Mouse (Mus musculus): ENCODE data around the gene Oxct2b. TPM values are rescaled to one million over a fixed set of nuclear protein-coding genes. Genes with fewer than 3 reads are reported as not detected.

Gene Oxct2b
- polyA plus RNA-seq, 1 experiment from 2014 or later, result 0.13 TPM

- 90% methylated on average over 2 of the region's 2 CpGs for WGBS
Measured at GRCm38 (mm10) chr4:123121286-123121685, 5.2 kb downstream of the Oxct2b start.

GRCm38 (mm10) chr4:123126626-123127025, 10.6 kb downstream of the Oxct2b start:
- H3K9me3 ChIP-seq, result no peaks in the 10 kb centered on the region
- no peak overlapping the region for H3K4me3 ChIP-seq
- peaks cover 59% of the 10 kb centered on the region for H3K36me3 ChIP-seq
- ATAC-seq (ENCODE audit: low FRiP score, low read depth), result no peak
- H3K4me2 ChIP-seq (replicated peaks), result no peak overlapping the region
- no peaks in the 10 kb centered on the region for H3K27me3 ChIP-seq (replicated peaks)
- no peak overlapping the region for H3K9ac ChIP-seq
- 95% methylated on average over 7 of the region's 7 CpGs for WGBS
- no peak overlapping the region for H3K27ac ChIP-seq
- H3K4me1 ChIP-seq, result no peaks in the 10 kb centered on the region

More at GRCm38 (mm10) chr4:123121286-123121685, 5.2 kb downstream of the Oxct2b start:
- Histone ChIP-seq H3K27me3 (replicated peaks) (peaks cover 9% of the 10 kb centered on the region), H3K27ac (no peak overlapping the region), H3K9ac (no peak overlapping the region), H3K9me3 (no peaks in the 10 kb centered on the region), H3K4me3 (no peak overlapping the region), H3K36me3 (peaks cover 12% of the 10 kb centered on the region), H3K4me2 (replicated peaks) (no peak overlapping the region), H3K4me1 (no peaks in the 10 kb centered on the region)
- no peak for ATAC-seq (ENCODE audit: low FRiP score, low read depth)

DNA sequence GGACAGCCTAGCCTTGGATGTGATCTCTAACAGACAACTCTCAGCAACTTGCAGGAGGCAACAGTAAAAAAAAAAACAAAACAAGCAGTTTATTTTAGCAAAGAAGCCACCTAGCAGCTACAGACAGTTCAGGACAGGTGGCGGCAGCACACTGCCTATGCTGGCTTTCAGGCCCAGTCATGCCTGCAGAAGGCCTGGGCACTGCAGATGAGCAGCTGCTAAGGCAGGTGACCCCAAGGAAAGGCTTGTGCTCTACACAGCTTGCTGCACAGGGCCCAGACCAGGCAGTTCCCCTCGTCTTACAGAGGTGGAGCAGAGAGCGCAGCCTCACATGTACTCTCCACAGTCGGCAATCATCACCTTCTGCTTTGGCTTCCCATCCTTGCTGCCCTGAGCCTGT, 11.0 kb downstream of the Oxct2b start:
- WGBS, result 93% methylated on average over 4 of the region's 4 CpGs
- Histone ChIP-seq H3K27me3 (replicated peaks) (no peaks in the 10 kb centered on the region), H3K36me3 (peaks cover 64% of the 10 kb centered on the region)

DNA sequence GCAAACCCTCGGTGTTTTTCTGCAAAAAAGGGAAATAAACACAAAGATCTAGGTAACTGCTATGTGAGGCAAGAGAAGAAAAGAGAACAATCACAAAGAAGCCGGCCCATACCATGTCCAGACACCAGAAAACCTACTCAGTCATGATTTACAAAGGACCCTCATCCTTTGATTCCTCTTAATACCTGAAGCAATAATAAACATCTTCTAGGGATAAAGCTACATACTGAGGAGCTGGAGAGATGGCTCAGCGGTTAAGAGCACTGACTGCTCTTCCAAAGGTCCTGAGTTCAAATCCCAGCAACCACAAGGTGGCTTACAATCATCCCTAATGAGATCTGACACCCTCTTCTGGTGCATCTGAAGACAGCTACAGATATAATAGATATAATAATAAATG, 21.5 kb downstream of the Oxct2b start:
- ATAC-seq (ENCODE audit: low FRiP score, low read depth), result no peak
- Histone ChIP-seq H3K9ac (no peak overlapping the region), H3K9me3 (no peaks in the 10 kb centered on the region), H3K4me1 (peaks cover 13% of the 10 kb centered on the region), H3K27ac (no peak overlapping the region), H3K27me3 (replicated peaks) (no peaks in the 10 kb centered on the region), H3K4me2 (replicated peaks) (no peak overlapping the region), H3K4me3 (no peak overlapping the region), H3K36me3 (peaks cover 37% of the 10 kb centered on the region)
- WGBS, result 89% methylated on average over 3 of the region's 3 CpGs

More for the DNA sequence above, 11.0 kb downstream of the Oxct2b start:
- Histone ChIP-seq H3K9ac (no peak overlapping the region), H3K4me2 (replicated peaks) (no peak overlapping the region), H3K4me3 (no peak overlapping the region), H3K4me1 (no peaks in the 10 kb centered on the region), H3K9me3 (no peaks in the 10 kb centered on the region), H3K27ac (no peak overlapping the region)
- ATAC-seq (ENCODE audit: low FRiP score, low read depth), result no peak

GRCm38 (mm10) chr4:123139513-123140154, 23.6 kb downstream of the Oxct2b start, which contains the start of gene Ppie:
TSS of gene Ppie (minus strand) at chr4:123139951.
- Histone ChIP-seq H3K27me3 (replicated peaks) (no peaks in the 10 kb centered on the region), H3K4me3 (peak within 1 kb of the TSS; percentile 67), H3K27ac (no peak within 1 kb of the TSS), H3K9me3 (no peaks in the 10 kb centered on the region), H3K9ac (peak within 1 kb of the TSS; percentile 62), H3K4me2 (replicated peaks) (peak within 1 kb of the TSS; percentile 91), H3K4me1 (peaks cover 13% of the 10 kb centered on the region), H3K36me3 (peaks cover 20% of the 10 kb centered on the region)
- ATAC-seq (ENCODE audit: low FRiP score, low read depth), result peak; percentile 96
- 1% methylated on average over 34 of the region's 34 CpGs for WGBS

GRCm38 (mm10) chr4:123147446-123148150, 31.5 kb downstream of the Oxct2b start:
- Histone ChIP-seq H3K4me1 (no peaks in the 10 kb centered on the region), H3K27me3 (replicated peaks) (no peaks in the 10 kb centered on the region), H3K27ac (no peak overlapping the region), H3K4me3 (no peak overlapping the region), H3K4me2 (replicated peaks) (no peak overlapping the region), H3K36me3 (no peaks in the 10 kb centered on the region), H3K9ac (no peak overlapping the region), H3K9me3 (no peaks in the 10 kb centered on the region)
- ATAC-seq (ENCODE audit: low FRiP score, low read depth), result no peak
- WGBS, result 81% methylated on average over 5 of the region's 5 CpGs

GRCm38 (mm10) chr4:123152003-123152402, 35.9 kb downstream of the Oxct2b start:
- no peaks in the 10 kb centered on the region for H3K36me3 ChIP-seq
- 75% methylated on average over 4 of the region's 4 CpGs for WGBS
- ATAC-seq (ENCODE audit: low FRiP score, low read depth), result no peak
- H3K4me2 ChIP-seq (replicated peaks), result no peak overlapping the region
- no peak overlapping the region for H3K27ac ChIP-seq
- no peaks in the 10 kb centered on the region for H3K27me3 ChIP-seq (replicated peaks)
- no peak overlapping the region for H3K4me3 ChIP-seq
- H3K9ac ChIP-seq, result no peak overlapping the region
- H3K9me3 ChIP-seq, result no peaks in the 10 kb centered on the region
- no peaks in the 10 kb centered on the region; the same call in 1 of the 2 replicates for H3K4me1 ChIP-seq

DNA sequence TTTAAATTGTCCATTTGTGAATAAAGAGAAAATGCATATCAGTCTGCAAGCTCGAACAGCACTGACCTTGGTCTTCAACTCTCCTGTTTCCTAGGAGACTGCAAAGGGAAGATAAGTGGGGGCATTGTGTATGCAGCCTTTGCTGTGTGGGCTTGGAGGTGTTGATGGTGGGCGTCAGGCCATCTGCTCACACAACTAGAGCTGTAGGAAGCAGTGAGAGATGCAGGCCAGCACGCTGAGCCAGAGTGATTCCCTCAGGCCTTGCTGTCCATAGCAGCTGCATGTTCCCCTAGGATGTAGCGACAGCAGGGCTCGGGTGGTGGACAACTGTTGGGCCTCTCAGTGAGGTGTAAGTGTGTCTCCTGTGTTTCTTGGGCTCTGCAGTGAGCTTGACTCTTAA, 36.9 kb downstream of the Oxct2b start:
- no peaks in the 10 kb centered on the region; the same call in 1 of the 2 replicates for H3K4me1 ChIP-seq
- H3K27me3 ChIP-seq (replicated peaks), result no peaks in the 10 kb centered on the region
- no peak overlapping the region for H3K9ac ChIP-seq
- no peaks in the 10 kb centered on the region for H3K9me3 ChIP-seq
- no peak overlapping the region for H3K27ac ChIP-seq
- no peaks in the 10 kb centered on the region for H3K36me3 ChIP-seq
- no peak overlapping the region for H3K4me2 ChIP-seq (replicated peaks)
- WGBS, result 51% methylated on average over 5 of the region's 5 CpGs
- ATAC-seq (ENCODE audit: low FRiP score, low read depth), result no peak
- no peak overlapping the region for H3K4me3 ChIP-seq

DNA sequence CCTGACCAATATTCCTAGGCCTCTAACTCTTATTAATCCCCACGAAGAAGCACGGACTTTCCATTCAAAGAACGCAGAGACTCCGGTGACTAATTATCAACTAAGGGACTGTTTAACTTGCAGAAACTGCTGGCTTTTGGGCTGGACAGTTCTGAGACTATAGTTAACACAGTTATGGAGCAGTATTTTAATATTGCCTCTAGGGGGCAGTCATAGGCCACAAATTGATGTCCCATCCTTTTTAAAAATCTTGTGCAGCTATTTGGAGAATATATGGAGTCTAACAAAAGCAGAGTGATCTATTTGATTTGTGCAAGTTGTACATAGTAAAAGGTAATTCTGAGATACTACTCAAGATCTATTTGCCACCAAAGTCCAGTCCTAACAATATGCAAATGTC, 38.9 kb downstream of the Oxct2b start:
- Histone ChIP-seq H3K9ac (no peak overlapping the region), H3K27ac (no peak overlapping the region), H3K4me1 (no peaks in the 10 kb centered on the region; the same call in 1 of the 2 replicates), H3K9me3 (no peaks in the 10 kb centered on the region), H3K36me3 (no peaks in the 10 kb centered on the region), H3K27me3 (replicated peaks) (no peaks in the 10 kb centered on the region), H3K4me2 (replicated peaks) (no peak overlapping the region), H3K4me3 (no peak overlapping the region)
- no peak for ATAC-seq (ENCODE audit: low FRiP score, low read depth)
- 32% methylated on average over 4 of the region's 4 CpGs for WGBS

- Histone ChIP-seq H3K4me2 (replicated peaks) (no peak overlapping the region), H3K4me1 (no peaks in the 10 kb centered on the region; the same call in 1 of the 2 replicates), H3K36me3 (no peaks in the 10 kb centered on the region), H3K9me3 (no peaks in the 10 kb centered on the region), H3K9ac (no peak overlapping the region), H3K4me3 (no peak overlapping the region), H3K27ac (no peak overlapping the region), H3K27me3 (replicated peaks) (no peaks in the 10 kb centered on the region)
- 66% methylated on average over 2 of the region's 2 CpGs for WGBS
- ATAC-seq (ENCODE audit: low FRiP score, low read depth), result no peak
Measured at GRCm38 (mm10) chr4:123155427-123155826, 39.4 kb downstream of the Oxct2b start.

- Histone ChIP-seq H3K9me3 (no peaks in the 10 kb centered on the region), H3K27ac (no peak overlapping the region), H3K4me2 (replicated peaks) (no peak overlapping the region), H3K4me1 (no peaks in the 10 kb centered on the region; the same call in 1 of the 2 replicates), H3K27me3 (replicated peaks) (no peaks in the 10 kb centered on the region), H3K4me3 (no peak overlapping the region), H3K36me3 (no peaks in the 10 kb centered on the region), H3K9ac (no peak overlapping the region)
- no peak for ATAC-seq (ENCODE audit: low FRiP score, low read depth)
Measured at GRCm38 (mm10) chr4:123155840-123156239, 39.8 kb downstream of the Oxct2b start.

- Histone ChIP-seq H3K4me3 (no peak overlapping the region), H3K9ac (no peak overlapping the region), H3K27me3 (replicated peaks) (0 out of 2 replicates have a peak, but pooled peaks cover 9% of the 10 kb centered on the region), H3K4me2 (replicated peaks) (no peak overlapping the region), H3K27ac (no peak overlapping the region), H3K4me1 (no peaks in the 10 kb centered on the region), H3K36me3 (no peaks in the 10 kb centered on the region), H3K9me3 (no peaks in the 10 kb centered on the region)
- no peak for ATAC-seq (ENCODE audit: low FRiP score, low read depth)
- 83% methylated on average over 6 of the region's 6 CpGs for whole genome bisulfite sequencing
Measured at GRCm38 (mm10) chr4:123160571-123160970, 44.5 kb downstream of the Oxct2b start.

All from neural tube, embryonic 12.5 days (tissue).